Mouse (Mus musculus) embryo, embryonic 10.5 days (tissue): Measurements from ENCODE around the gene Vmn1r183.
"Not testable (repeated sequence)": the region's sequence is repeated elsewhere in the genome, so short reads cannot be mapped to it uniquely, and the experiment has no call there.

Source experiments
- DNase-seq: peaks from one replicate; pipeline ENCODE4 v3.0.0-alpha.2; 2015; ENCODE audit warnings: low spot score

Vmn1r183 gene

DNA sequence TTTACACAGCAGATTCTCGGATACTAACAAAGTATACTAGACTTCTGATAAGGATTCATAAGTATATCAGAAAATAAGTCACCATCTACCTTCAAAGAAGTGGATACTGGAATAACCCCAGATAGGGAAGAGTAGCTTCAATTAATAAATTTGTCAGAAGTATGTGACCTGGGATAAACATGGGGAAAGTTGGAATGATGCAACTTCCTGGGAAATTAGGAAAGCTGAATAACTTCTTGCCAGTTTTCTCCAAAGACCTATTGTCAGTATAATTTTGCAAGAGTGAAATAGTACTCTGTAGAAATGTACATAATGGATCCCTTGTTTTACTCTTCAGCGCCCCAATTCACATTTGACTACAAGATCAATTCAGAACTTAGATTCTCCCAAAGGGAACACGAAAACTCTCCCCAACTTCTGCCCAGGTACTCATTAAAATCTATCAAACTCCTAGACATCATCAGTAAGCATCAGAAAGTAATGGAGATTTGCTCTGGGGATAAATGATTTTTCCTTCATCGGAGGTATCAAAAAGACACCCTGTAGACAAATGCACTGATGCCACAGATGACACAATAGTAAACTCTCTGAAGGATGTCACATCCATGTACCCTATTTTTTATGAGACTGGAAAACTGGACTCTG lies at the start of gene Vmn1r183:
TSS of gene Vmn1r183 (plus strand) at position 595 of the 645 bp plus-strand sequence.
- no peak for DNase-seq

GRCm38 (mm10) chr7:24074424-24074823 lies 21.4 kb downstream of the Vmn1r183 start:
- DNase-seq: not testable (repeated sequence)

- DNase-seq: peak; percentile 98
Observed at GRCm38 (mm10) chr7:24081634-24082431, 28.8 kb downstream of the Vmn1r183 start, which contains the start of gene Zfp180. TSS of gene Zfp180 (plus strand) at chr7:24081924.

DNA sequence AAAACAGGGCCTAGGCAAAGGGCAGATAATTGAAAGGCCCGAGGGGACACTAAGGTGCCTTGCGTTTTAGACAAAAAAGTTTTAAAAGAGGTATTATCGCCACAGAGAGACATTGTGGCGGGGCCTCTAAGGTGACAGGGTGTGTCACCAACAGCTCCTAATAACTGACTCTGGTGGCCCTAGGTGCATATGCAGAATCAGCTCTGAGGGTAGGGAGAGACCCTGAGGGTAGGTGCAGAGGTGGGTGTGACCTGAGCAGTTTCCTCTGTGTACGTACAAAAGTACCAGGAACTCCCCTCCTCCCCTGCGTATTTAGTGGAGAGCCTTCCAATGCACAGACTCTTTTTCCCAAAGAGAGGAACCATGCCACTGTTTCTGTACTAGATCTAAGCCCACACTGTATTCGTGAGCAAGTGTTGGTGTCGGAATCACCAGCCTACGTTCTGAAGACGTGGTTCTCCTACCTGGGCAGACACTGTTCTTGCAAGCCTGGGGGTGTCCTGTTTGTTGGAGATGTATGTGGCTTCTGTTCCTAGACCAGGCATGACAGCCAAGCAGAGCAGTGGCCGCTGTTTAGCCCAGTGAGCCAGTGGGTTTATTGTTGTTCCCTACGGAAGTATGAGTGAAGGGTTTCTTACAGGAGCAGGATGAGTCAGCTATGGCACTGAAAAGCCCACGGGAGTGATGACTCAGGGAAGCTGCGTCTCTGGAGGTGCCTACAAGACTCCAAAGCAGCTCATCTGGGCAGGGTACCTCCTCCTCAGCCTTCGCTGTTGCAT lies 29.6 kb downstream of the Vmn1r183 start:
- no peak for DNase-seq

- DNase-seq: no peak
Observed at GRCm38 (mm10) chr7:24086871-24087270, 33.8 kb downstream of the Vmn1r183 start.

DNA sequence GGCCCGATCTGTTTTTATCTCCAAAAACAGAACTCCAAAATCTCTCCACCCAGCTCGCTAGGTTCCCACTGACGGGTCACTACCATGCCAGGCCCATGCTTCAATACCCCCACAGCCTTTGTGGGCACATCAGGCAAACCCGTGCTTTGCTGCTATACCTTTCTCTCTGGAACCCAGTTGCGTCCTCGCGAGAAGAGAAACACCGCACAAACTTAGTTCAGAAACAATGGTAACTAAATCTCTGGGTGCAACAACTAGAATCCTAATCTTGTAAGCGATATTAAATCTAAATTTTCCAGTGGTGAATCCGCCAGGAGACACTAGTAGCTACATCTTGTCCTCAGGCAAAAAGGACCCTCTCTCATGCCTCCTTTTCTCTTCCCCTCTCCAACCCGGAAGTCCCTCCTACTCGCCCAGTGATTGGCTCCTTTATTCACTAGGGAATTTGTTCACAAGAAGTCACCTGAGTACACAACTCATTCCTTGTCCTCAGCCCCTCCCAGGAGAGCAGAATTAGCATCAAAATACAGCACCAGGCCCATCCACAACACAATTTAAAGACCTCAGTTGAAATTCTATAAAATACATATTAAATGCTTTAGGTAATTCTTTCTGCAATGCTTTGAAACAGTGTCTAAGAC lies 34.6 kb downstream of the Vmn1r183 start:
- DNase-seq: no peak

GRCm38 (mm10) chr7:24104403-24104802 lies 51.3 kb downstream of the Vmn1r183 start:
- no peak for DNase-seq

DNA sequence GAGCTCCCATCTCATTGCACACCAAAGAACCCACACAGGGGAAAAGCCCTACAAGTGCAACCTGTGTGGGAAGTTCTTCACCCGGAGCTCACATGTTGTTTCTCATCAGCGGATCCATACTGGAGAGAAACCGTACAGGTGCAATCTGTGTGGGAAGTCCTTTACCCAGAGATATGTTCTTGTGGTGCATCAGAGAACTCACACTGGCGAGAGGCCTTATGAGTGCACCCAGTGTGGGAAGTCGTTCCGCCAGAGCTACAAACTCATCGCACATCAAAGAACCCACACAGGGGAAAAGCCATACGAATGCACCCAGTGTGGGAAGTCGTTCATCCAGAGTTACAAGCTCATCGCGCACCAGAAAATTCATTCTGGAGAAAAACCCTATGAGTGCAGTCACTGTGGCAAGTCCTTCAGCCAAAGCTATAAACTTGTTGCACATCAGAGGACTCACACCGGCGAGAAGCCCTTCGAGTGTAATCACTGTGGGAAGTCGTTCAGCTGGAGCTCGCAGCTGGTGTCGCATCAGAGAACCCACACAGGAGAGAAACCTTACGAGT lies 52.2 kb downstream of the Vmn1r183 start:
- DNase-seq: peak; percentile 4

DNA sequence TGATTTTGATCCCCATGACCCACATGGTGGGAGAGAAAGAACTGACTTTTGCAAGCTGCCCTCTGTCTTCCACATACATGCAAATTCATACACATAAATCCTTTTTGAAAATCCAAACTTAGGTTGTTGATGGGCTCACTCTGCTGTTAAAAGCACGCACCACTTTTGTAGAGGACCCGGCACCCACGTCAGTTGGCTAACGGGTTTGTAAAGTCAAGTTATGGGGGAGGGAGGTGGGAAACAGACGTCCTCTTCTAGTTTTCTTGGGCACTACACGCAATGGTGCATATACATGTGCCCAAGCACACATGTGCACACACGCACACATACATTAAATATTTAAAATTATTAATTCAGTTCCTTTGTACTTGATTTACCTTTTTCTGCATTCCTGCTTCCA lies 57.8 kb downstream of the Vmn1r183 start:
- no peak for DNase-seq

- no peak for DNase-seq
Observed at GRCm38 (mm10) chr7:24111772-24112155, 58.7 kb downstream of the Vmn1r183 start.

DNA sequence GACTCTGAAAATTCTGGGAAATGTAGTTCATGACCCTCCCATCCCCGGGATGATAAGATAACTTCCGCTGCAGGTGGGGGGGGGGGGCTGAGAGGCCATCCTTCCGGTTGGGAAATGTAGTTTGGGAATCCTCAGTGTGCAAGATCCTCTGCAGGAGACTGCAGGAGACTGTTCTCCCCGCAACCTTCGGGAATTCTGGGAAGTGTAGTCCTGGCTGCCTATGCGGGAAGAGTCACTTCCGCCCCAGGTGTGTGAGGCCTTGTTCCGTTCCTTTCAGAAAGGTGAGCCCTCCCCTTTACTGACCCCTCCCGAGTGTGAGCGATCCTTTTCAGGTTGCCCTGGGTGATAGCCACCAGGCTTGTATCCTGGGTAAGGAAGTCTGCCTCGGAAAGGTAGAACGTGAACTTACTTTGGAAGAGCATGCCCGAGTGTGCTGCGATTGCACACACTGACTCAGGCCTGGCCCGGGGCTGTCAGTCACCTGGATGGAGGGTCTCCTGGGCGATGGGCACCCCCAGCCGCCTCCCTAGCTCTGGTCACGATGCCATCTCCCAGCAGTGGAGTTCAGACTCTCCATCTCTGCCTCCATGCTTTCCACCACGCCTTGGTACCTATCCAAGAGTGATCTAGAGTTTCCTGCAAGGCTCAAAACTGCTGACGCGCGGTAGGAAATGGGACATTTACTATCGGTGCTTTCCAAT lies 59.3 kb downstream of the Vmn1r183 start, which contains the start of gene Zfp112:
TSS of gene Zfp112 (plus strand) at position 159 of the 701 bp plus-strand sequence.
- DNase-seq: peak; percentile 94

GRCm38 (mm10) chr7:24113001-24113400 lies 59.9 kb downstream of the Vmn1r183 start:
- peak; percentile 56 for DNase-seq
